Comparison of ENCODE assay signal across 8 mouse cellular contexts in the genomic region with DNA sequence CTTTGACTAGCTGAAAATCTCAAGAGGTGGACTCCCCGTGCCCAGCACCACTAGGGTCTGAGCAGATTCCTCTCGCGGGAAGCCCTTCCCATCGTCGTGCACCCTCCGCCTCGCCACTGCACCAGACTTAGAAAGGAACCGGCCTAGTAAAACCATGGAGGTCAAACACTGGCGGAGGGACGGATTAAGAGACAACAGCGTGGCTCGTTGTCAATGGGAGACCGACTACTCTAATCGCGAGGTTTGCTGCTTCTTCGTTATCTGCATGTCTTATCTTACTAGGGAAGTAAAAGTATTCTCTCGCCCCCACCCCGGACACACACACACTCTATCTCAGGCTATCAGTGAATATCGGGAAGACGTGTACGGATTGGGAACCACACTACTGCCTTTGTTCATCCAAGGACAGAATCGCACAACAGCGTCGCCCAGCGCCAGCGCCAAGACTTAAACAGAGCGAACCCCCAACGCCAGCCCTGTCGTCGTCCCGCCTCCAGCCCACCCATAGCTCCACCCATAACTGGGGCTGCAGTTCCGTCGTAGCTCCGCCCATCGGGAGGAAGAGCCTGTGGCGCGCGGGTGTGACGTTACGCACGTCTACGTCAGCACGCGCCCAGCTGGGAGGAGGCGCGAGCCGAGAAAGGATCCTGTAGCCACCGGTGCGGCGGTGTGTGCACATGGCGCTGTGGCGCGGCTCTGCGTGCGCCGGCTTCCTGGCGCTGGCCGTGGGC. TPM values are rescaled to one million over a fixed set of nuclear protein-coding genes. Genes with fewer than 3 reads are reported as not detected.
DNase-seq lines count a peak whose midpoint lies in the region; ATAC-seq lines count a peak whose summit lies in the region.

Gene Adpgk (plus strand): TSS at position 602 of the 731 bp plus-strand sequence.

- no peaks in the 10 kb centered on the region for H3K9me3 ChIP-seq in intestine, embryonic 14.5 days (ENCODE audit: control insufficient read depth, low read length)

- under 1% methylated on average over 58 of the region's 58 CpGs for WGBS in intestine, embryonic 14.5 days

- peak; percentile 97 to 98 for DNase-seq in adrenal gland, adult 18-20 months (ENCODE audit: low spot score in 2 of 2)
- DNase-seq in embryo, embryonic 11 days, result peak; percentile 100
- peak; percentile 97 for DNase-seq in gastrocnemius, postnatal 25 days
- peak; percentile 98 for DNase-seq in intestine, embryonic 14.5 days (ENCODE audit: low spot score)
- peak; percentile 99 for DNase-seq in left cerebral cortex, postnatal 14 days (ENCODE audit: low spot score in 2 of 2)
- DNase-seq in mesoderm, embryonic 11.5 days (ENCODE audit: low read depth, low spot score), result peak; percentile 100
- DNase-seq in right cerebral cortex, postnatal 36 days (ENCODE audit: low spot score in 2 of 2), result peak; percentile 98
- peak; percentile 98 for DNase-seq in yolk sac, embryonic 10.5 days (ENCODE audit: low spot score)

- peak; percentile 97 for ATAC-seq in intestine, embryonic 14.5 days (replicated peaks; ENCODE audit: low FRiP score, low TSS enrichment, low read depth)

- peak within 1 kb of the TSS; percentile 82 for H3K4me2 ChIP-seq in intestine, embryonic 14.5 days (ENCODE audit: low read length)

- H3K36me3 ChIP-seq in intestine, embryonic 14.5 days (ENCODE audit: control insufficient read depth, insufficient read depth, low read length), result no peaks in the 10 kb centered on the region; the same call in 1 of the 2 replicates

- H3K27ac ChIP-seq in intestine, embryonic 14.5 days (ENCODE audit: low read depth), result peak within 1 kb of the TSS; percentile 91

- intact Hi-C loops in left cerebral cortex, postnatal 14 days (cut with DNase I), result loop anchor here (10.0 kb wide), 1 partner anchor 194 kb away; the partner anchor contains the start of gene Arih1

- no peaks in the 10 kb centered on the region for H3K27me3 ChIP-seq in intestine, embryonic 14.5 days (replicated peaks; ENCODE audit: control insufficient read depth, insufficient read depth, low read length)

- peaks cover 22% of the 10 kb centered on the region for H3K4me1 ChIP-seq in intestine, embryonic 14.5 days (replicated peaks; ENCODE audit: control insufficient read depth, insufficient read depth, low read length)

- peak within 1 kb of the TSS; percentile 74 for H3K4me3 ChIP-seq in intestine, embryonic 14.5 days (ENCODE audit: low read depth, low read length)

- H3K9ac ChIP-seq in intestine, embryonic 14.5 days (ENCODE audit: low read length), result peak within 1 kb of the TSS; percentile 81

RNA-seq across cellular contexts. Expression of gene Adpgk, which starts in this region (rescaled TPM):
- total RNA-seq in adrenal gland, adult 18-20 months (2021), result 10 to 100 TPM; 25.4 to 31.9 TPM
- total RNA-seq in gastrocnemius, postnatal 25 days (2021), result 1 to 10 TPM; 7.1 to 7.5 TPM
- polyA plus RNA-seq in intestine, embryonic 14.5 days (2014; fragmentation: Nextera tagmentation; extraction: Ambion mirVana), result 37.8 and 40.8 TPM in 2 replicates
- total RNA-seq in left cerebral cortex, postnatal 14 days (2021), result 10 to 100 TPM; 16.0 to 16.1 TPM

Comparison
In these comparisons a context has a peak if more than half of its experiments do, and no peak if none do; other contexts are left out.
1. Peak in every context shown above with its lines: DNase-seq, ATAC-seq, H3K4me3 ChIP-seq and H3K27ac ChIP-seq.